Mouse (Mus musculus): ENCODE data around the gene Zfp27. TPM values are rescaled to one million over a fixed set of nuclear protein-coding genes. Genes with fewer than 3 reads are reported as not detected.
A peak's percentile ranks its signal among the peaks of the same experiment; 100 is the strongest.

The Zfp27 gene
- 10 to 100 TPM in 1 of 2 experiments, 1 to 10 TPM in 1; 9.2 to 10.2 TPM for total RNA-seq (2021)
- long read RNA-seq, experiment 1, partial matches to known transcripts: 0 of 7 reads
- long read RNA-seq, experiment 1, other reads (novel, unspliced or antisense): 4 of 7 reads
- long read RNA-seq, experiment 2, transcript Zfp27-201 (5 exons, 3,150 nt): major isoform, 12 of 23 reads
- long read RNA-seq, experiment 2, partial matches to known transcripts: 0 of 23 reads
- long read RNA-seq, experiment 2, other reads (novel, unspliced or antisense): 11 of 23 reads

GRCm38 (mm10) chr7:29905966-29906681 is at the start of gene Zfp27:
TSS of gene Zfp27 (minus strand) at chr7:29906572.
- DNase-seq (ENCODE audit: low spot score in 2 of 2): peak; percentile 28 to 43

GRCm38 (mm10) chr7:29954731-29955130 is 48.4 kb upstream of the Zfp27 start:
- DNase-seq (ENCODE audit: low spot score in 2 of 2): peak; percentile 28 to 34

GRCm38 (mm10) chr7:29953513-29954401 is 47.4 kb upstream of the Zfp27 start, which contains the start of gene Zfp74:
TSS of gene Zfp74 (minus strand) at chr7:29954089.
- DNase-seq (ENCODE audit: low spot score in 2 of 2): peak; percentile 64 to 76

GRCm38 (mm10) chr7:29953086-29953485 is 46.7 kb upstream of the Zfp27 start:
- no peak for DNase-seq (ENCODE audit: low spot score in 2 of 2)

GRCm38 (mm10) chr7:29944201-29944600 is 37.8 kb upstream of the Zfp27 start:
- no peak for DNase-seq (ENCODE audit: low spot score in 2 of 2)

- no peak for DNase-seq (ENCODE audit: low spot score in 2 of 2)
Measured at GRCm38 (mm10) chr7:29943720-29944119, 37.3 kb upstream of the Zfp27 start.

GRCm38 (mm10) chr7:29942740-29943139 is 36.4 kb upstream of the Zfp27 start:
- no peak for DNase-seq (ENCODE audit: low spot score in 2 of 2)

GRCm38 (mm10) chr7:29941027-29941426 is 34.7 kb upstream of the Zfp27 start:
- DNase-seq (ENCODE audit: low spot score in 2 of 2): no peak

- DNase-seq (ENCODE audit: low spot score in 2 of 2): no peak
Measured at GRCm38 (mm10) chr7:29938856-29939255, 32.5 kb upstream of the Zfp27 start.

GRCm38 (mm10) chr7:29922780-29923179 is 16.4 kb upstream of the Zfp27 start:
- no peak for DNase-seq (ENCODE audit: low spot score in 2 of 2)

- no peak for DNase-seq (ENCODE audit: low spot score in 2 of 2)
Measured at GRCm38 (mm10) chr7:29921439-29922093, 15.2 kb upstream of the Zfp27 start.

GRCm38 (mm10) chr7:29918062-29918453 is 11.7 kb upstream of the Zfp27 start:
- DNase-seq (ENCODE audit: low spot score in 2 of 2): no peak

GRCm38 (mm10) chr7:29917371-29918061 is 11.1 kb upstream of the Zfp27 start:
- DNase-seq (ENCODE audit: low spot score in 2 of 2): no peak

GRCm38 (mm10) chr7:29912172-29912571 is 5.8 kb upstream of the Zfp27 start:
- DNase-seq (ENCODE audit: low spot score in 2 of 2): no peak

- no peak for DNase-seq (ENCODE audit: low spot score in 2 of 2)
Measured at GRCm38 (mm10) chr7:29910252-29910651, 3.9 kb upstream of the Zfp27 start.

GRCm38 (mm10) chr7:29908130-29908950 is 2.0 kb upstream of the Zfp27 start, which contains the start of gene Zfp383:
TSS of gene Zfp383 (plus strand) at chr7:29908223.
- peak; percentile 73 to 79 for DNase-seq (ENCODE audit: low spot score in 2 of 2)

- no peak for DNase-seq (ENCODE audit: low spot score in 2 of 2)
Measured at GRCm38 (mm10) chr7:29907206-29907605, 834 bp upstream of the Zfp27 start.

- DNase-seq (ENCODE audit: low spot score in 2 of 2): no peak
Measured at GRCm38 (mm10) chr7:29906682-29907058, 298 bp upstream of the Zfp27 start.

- no peak for DNase-seq (ENCODE audit: low spot score in 2 of 2)
Measured at GRCm38 (mm10) chr7:29904101-29904500, 2.3 kb downstream of the Zfp27 start.

Measured in adrenal gland, adult 18-20 months (tissue).